Mouse (Mus musculus): ENCODE results near the gene Plek.

Gene Plek

GRCm38 (mm10) chr11:17000353-17001334, 51.5 kb downstream of the Plek start:
- DNase-seq: no peak

- no peak for DNase-seq
Measured at GRCm38 (mm10) chr11:16999933-17000332, 52.2 kb downstream of the Plek start.

- no peak for DNase-seq
Measured at GRCm38 (mm10) chr11:16999387-16999786, 52.8 kb downstream of the Plek start.

- DNase-seq: no peak
Measured at GRCm38 (mm10) chr11:16997465-16997864, 54.7 kb downstream of the Plek start.

GRCm38 (mm10) chr11:16996818-16997217, 55.4 kb downstream of the Plek start:
- DNase-seq: no peak

GRCm38 (mm10) chr11:16992880-16993279, 59.3 kb downstream of the Plek start:
- DNase-seq: no peak

- no peak for DNase-seq
Measured at GRCm38 (mm10) chr11:16989885-16990284, 62.3 kb downstream of the Plek start.

- DNase-seq: no peak
Measured at GRCm38 (mm10) chr11:16987745-16988328, 64.3 kb downstream of the Plek start.

GRCm38 (mm10) chr11:16986550-16987187, 65.5 kb downstream of the Plek start:
- DNase-seq: no peak

GRCm38 (mm10) chr11:16978161-16978707, 73.9 kb downstream of the Plek start:
- DNase-seq: no peak

GRCm38 (mm10) chr11:16977611-16978010, 74.6 kb downstream of the Plek start:
- DNase-seq: no peak

- peak; percentile 5 to 16 for DNase-seq
Measured at GRCm38 (mm10) chr11:16976937-16977336, 75.2 kb downstream of the Plek start.

GRCm38 (mm10) chr11:16973086-16973485, 79.1 kb downstream of the Plek start:
- no peak for DNase-seq

GRCm38 (mm10) chr11:16972027-16972426, 80.2 kb downstream of the Plek start:
- no peak for DNase-seq

GRCm38 (mm10) chr11:16969650-16970049, 82.5 kb downstream of the Plek start:
- DNase-seq: no peak

GRCm38 (mm10) chr11:16967806-16968205, 84.4 kb downstream of the Plek start:
- DNase-seq: peak in 1 of 2 experiments; percentile 32

GRCm38 (mm10) chr11:16958520-16958919, 93.7 kb downstream of the Plek start:
- no peak for DNase-seq

GRCm38 (mm10) chr11:16957030-16957429, 95.2 kb downstream of the Plek start:
- DNase-seq: no peak

GRCm38 (mm10) chr11:16956115-16956862, 95.9 kb downstream of the Plek start:
- no peak for DNase-seq

- DNase-seq: no peak
Measured at GRCm38 (mm10) chr11:16951761-16952010, 100.5 kb downstream of the Plek start.

GRCm38 (mm10) chr11:16950976-16951760, 101.0 kb downstream of the Plek start, which contains the start of gene Fbxo48:
Gene Fbxo48, plus strand, starts transcription at chr11:16951375.
- peak; percentile 96 to 97 for DNase-seq
